Mouse (Mus musculus) neural tube, embryonic 13.5 days (tissue): ENCODE data around the gene Rpl3l. TPM values are rescaled to one million over a fixed set of nuclear protein-coding genes. Genes with fewer than 3 reads are reported as not detected.
A peak's percentile ranks its signal among the peaks of the same experiment; 100 is the strongest.
"Not testable (repeated sequence)": the region's sequence is repeated elsewhere in the genome, so short reads cannot be mapped to it uniquely, and the experiment has no call there.

Source experiments
- ATAC-seq: fragments of 200-750 bp; cut with Nextera tagmentation; 2 replicates; pipeline ENCODE4 v1.8.0; 2017; ENCODE audit warnings: low read depth, mild to moderate bottlenecking, moderate TSS enrichment, moderate library complexity
- H3K27ac ChIP-seq: fragments of 300-500 bp; sonication (generic); replicated peaks from 2 replicates; pipeline ENCODE4 v1.5.1; 2015; ENCODE audit warnings: moderate library complexity, mild to moderate bottlenecking, inconsistent platforms
- H3K27me3 ChIP-seq: fragments of 300-500 bp; sonication (generic); 2 replicates; pipeline ENCODE4 v1.6.1; 2015; ENCODE audit warnings: mild to moderate bottlenecking, inconsistent platforms
- H3K36me3 ChIP-seq: fragments of 300-500 bp; sonication (generic); 2 replicates; pipeline ENCODE4 v1.6.1; 2015; ENCODE audit warnings: mild to moderate bottlenecking, inconsistent platforms
- H3K4me1 ChIP-seq: fragments of 300-500 bp; sonication (generic); replicated peaks from 2 replicates; pipeline ENCODE4 v1.6.1; 2015; ENCODE audit warnings: inconsistent platforms
- H3K4me2 ChIP-seq: fragments of 300-500 bp; sonication (generic); 2 replicates; pipeline ENCODE4 v1.6.1; 2015; ENCODE audit warnings: inconsistent platforms, mild to moderate bottlenecking, moderate library complexity
- H3K4me3 ChIP-seq: fragments of 300-500 bp; sonication (generic); 2 replicates; pipeline ENCODE4 v1.5.1; 2015; ENCODE audit warnings: mild to moderate bottlenecking, inconsistent platforms
- H3K9ac ChIP-seq: fragments of 300-500 bp; sonication (generic); 2 replicates; pipeline ENCODE4 v1.6.1; 2015; ENCODE audit warnings: moderate library complexity, mild to moderate bottlenecking, inconsistent platforms
- H3K9me3 ChIP-seq: fragments of 300-500 bp; sonication (generic); 2 replicates; pipeline ENCODE4 v1.6.1; 2016; ENCODE audit warnings: inconsistent platforms
- WGBS: fragments of 180-500 bp; shearing (Covaris S2); methylation state at CpG from one replicate; pipeline ENCODE4 v1.1.7; 2015; 5-methylcytosine and 5-hydroxymethylcytosine counted together
- polyA plus RNA-seq: library from polyadenylated mRNA; unstranded; fragments of >200 nt; fragmentation: Nextera tagmentation; extraction: Ambion mirVana; gene quantifications from 2 replicates; pipeline ENCODE4 v1.2.1, GENCODE M21; 2015

Gene Rpl3l
- polyA plus RNA-seq, 1 experiment from 2014 or later, result not detected

GRCm38 (mm10) chr17:24721383-24721955, 6.2 kb upstream of the Rpl3l start:
- Histone ChIP-seq H3K9ac (peak overlapping the region; percentile 71), H3K4me2 (peak overlapping the region; percentile 78), H3K4me3 (peak overlapping the region; percentile 87), H3K36me3 (peaks cover 26% of the 10 kb centered on the region), H3K4me1 (peaks cover 42% of the 10 kb centered on the region)
- ATAC-seq, H3K27me3 ChIP-seq, H3K9me3 ChIP-seq, H3K27ac ChIP-seq: not testable (repeated sequence)
- 65% methylated on average over 7 of the region's 7 CpGs for WGBS

- WGBS, result 32% methylated on average over 13 of the region's 13 CpGs
- H3K4me3 ChIP-seq, result peak overlapping the region; percentile 87; the same call in 1 of the 2 replicates
- 0 out of 2 replicates have a peak, but pooled peaks cover under 1% of the 10 kb centered on the region for H3K27me3 ChIP-seq
- peaks cover 18% of the 10 kb centered on the region for H3K36me3 ChIP-seq
- no peaks in the 10 kb centered on the region for H3K9me3 ChIP-seq
- peak overlapping the region; percentile 96 for H3K9ac ChIP-seq
- no peak overlapping the region for H3K27ac ChIP-seq
- H3K4me2 ChIP-seq, result peak overlapping the region; percentile 95
- peaks cover 42% of the 10 kb centered on the region for H3K4me1 ChIP-seq
- ATAC-seq, result no peak
Measured at GRCm38 (mm10) chr17:24722220-24722924, 5.2 kb upstream of the Rpl3l start.

GRCm38 (mm10) chr17:24723122-24723880, 4.3 kb upstream of the Rpl3l start:
- peaks cover 18% of the 10 kb centered on the region for H3K36me3 ChIP-seq
- no peak for ATAC-seq
- peak overlapping the region; percentile 86 for H3K27ac ChIP-seq
- 3% methylated on average over 12 of the region's 12 CpGs for WGBS
- no peaks in the 10 kb centered on the region for H3K9me3 ChIP-seq
- H3K4me2 ChIP-seq, result peak overlapping the region; percentile 95
- H3K4me1 ChIP-seq, result peaks cover 40% of the 10 kb centered on the region
- H3K4me3 ChIP-seq, result peak overlapping the region; percentile 87
- H3K9ac ChIP-seq, result peak overlapping the region; percentile 96
- 0 out of 2 replicates have a peak, but pooled peaks cover 9% of the 10 kb centered on the region for H3K27me3 ChIP-seq

- H3K4me2 ChIP-seq, result peak overlapping the region; percentile 95
- H3K9me3 ChIP-seq, result no peaks in the 10 kb centered on the region
- H3K4me3 ChIP-seq, result peak overlapping the region; percentile 87
- peaks cover 35% of the 10 kb centered on the region for H3K4me1 ChIP-seq
- no peak; the same call in 1 of the 2 replicates for ATAC-seq
- peak overlapping the region; percentile 86 for H3K27ac ChIP-seq
- WGBS, result under 1% methylated on average over 15 of the region's 15 CpGs
- peak overlapping the region; percentile 96 for H3K9ac ChIP-seq
- H3K27me3 ChIP-seq, result 0 out of 2 replicates have a peak, but pooled peaks cover 10% of the 10 kb centered on the region
- H3K36me3 ChIP-seq, result peaks cover 18% of the 10 kb centered on the region
Measured at GRCm38 (mm10) chr17:24723881-24724180, 3.8 kb upstream of the Rpl3l start.

GRCm38 (mm10) chr17:24724184-24724583, 3.4 kb upstream of the Rpl3l start, which contains the start of gene Ndufb10:
Gene Ndufb10, minus strand, starts transcription at chr17:24724478.
- Histone ChIP-seq H3K36me3 (peaks cover 18% of the 10 kb centered on the region), H3K27ac (peak within 1 kb of the TSS; percentile 86), H3K4me2 (peak within 1 kb of the TSS; percentile 95), H3K9ac (peak within 1 kb of the TSS; percentile 96), H3K4me3 (peak within 1 kb of the TSS; percentile 87), H3K4me1 (peaks cover 31% of the 10 kb centered on the region), H3K27me3 (0 out of 2 replicates have a peak, but pooled peaks cover 10% of the 10 kb centered on the region), H3K9me3 (no peaks in the 10 kb centered on the region)
- ATAC-seq, result peak; percentile 72
- under 1% methylated on average over 30 of the region's 30 CpGs for WGBS

- Histone ChIP-seq H3K4me2 (no peak overlapping the region), H3K4me1 (peaks cover 28% of the 10 kb centered on the region), H3K9me3 (no peaks in the 10 kb centered on the region), H3K27me3 (0 out of 2 replicates have a peak, but pooled peaks cover 10% of the 10 kb centered on the region), H3K9ac (no peak overlapping the region), H3K27ac (no peak overlapping the region), H3K4me3 (no peak overlapping the region), H3K36me3 (peaks cover 18% of the 10 kb centered on the region)
- no peak for ATAC-seq
- 79% methylated on average over 3 of the region's 3 CpGs for WGBS
Measured at GRCm38 (mm10) chr17:24725637-24726390, 1.8 kb upstream of the Rpl3l start.

GRCm38 (mm10) chr17:24728184-24728583, 564 bp downstream of the Rpl3l start:
- no peak for ATAC-seq
- H3K9me3 ChIP-seq, result no peaks in the 10 kb centered on the region
- no peak overlapping the region for H3K4me2 ChIP-seq
- no peak overlapping the region for H3K4me3 ChIP-seq
- peaks cover 10% of the 10 kb centered on the region; the same call in 1 of the 2 replicates for H3K27me3 ChIP-seq
- no peak overlapping the region for H3K27ac ChIP-seq
- WGBS, result 77% methylated on average over 17 of the region's 17 CpGs
- H3K4me1 ChIP-seq, result peaks cover 6% of the 10 kb centered on the region
- H3K36me3 ChIP-seq, result no peaks in the 10 kb centered on the region
- H3K9ac ChIP-seq, result no peak overlapping the region

- no peaks in the 10 kb centered on the region for H3K4me1 ChIP-seq
- H3K4me3 ChIP-seq, result no peak overlapping the region
- H3K27ac ChIP-seq, result no peak overlapping the region
- no peaks in the 10 kb centered on the region for H3K9me3 ChIP-seq
- H3K27me3 ChIP-seq, result peaks cover 10% of the 10 kb centered on the region
- ATAC-seq, result no peak
- WGBS, result 79% methylated on average over 6 of the region's 6 CpGs
- no peaks in the 10 kb centered on the region for H3K36me3 ChIP-seq
- no peak overlapping the region for H3K9ac ChIP-seq
- no peak overlapping the region for H3K4me2 ChIP-seq
Measured at GRCm38 (mm10) chr17:24729067-24729466, 1.4 kb downstream of the Rpl3l start.

- Histone ChIP-seq H3K9ac (no peak overlapping the region), H3K4me2 (no peak overlapping the region), H3K27me3 (peaks cover 10% of the 10 kb centered on the region), H3K9me3 (no peaks in the 10 kb centered on the region), H3K36me3 (no peaks in the 10 kb centered on the region), H3K4me3 (no peak overlapping the region), H3K27ac (no peak overlapping the region), H3K4me1 (peaks cover 4% of the 10 kb centered on the region)
- 82% methylated on average over 14 of the region's 14 CpGs for WGBS
- ATAC-seq, result no peak
Measured at GRCm38 (mm10) chr17:24730787-24731186, 3.2 kb downstream of the Rpl3l start.

GRCm38 (mm10) chr17:24732233-24732935, 4.8 kb downstream of the Rpl3l start:
- H3K4me3 ChIP-seq, result no peak overlapping the region
- H3K4me1 ChIP-seq, result peaks cover 17% of the 10 kb centered on the region
- H3K27ac ChIP-seq, result no peak overlapping the region
- H3K36me3 ChIP-seq, result no peaks in the 10 kb centered on the region
- H3K9ac ChIP-seq, result no peak overlapping the region
- H3K9me3 ChIP-seq, result no peaks in the 10 kb centered on the region
- H3K4me2 ChIP-seq, result no peak overlapping the region
- peaks cover 10% of the 10 kb centered on the region for H3K27me3 ChIP-seq
- no peak for ATAC-seq
- 83% methylated on average over 12 of the region's 12 CpGs for WGBS

GRCm38 (mm10) chr17:24733434-24734050, 5.9 kb downstream of the Rpl3l start:
- WGBS, result 90% methylated on average over 21 of the region's 21 CpGs
- no peak overlapping the region for H3K4me3 ChIP-seq
- H3K27ac ChIP-seq, result no peak overlapping the region
- no peaks in the 10 kb centered on the region for H3K9me3 ChIP-seq
- no peak for ATAC-seq
- H3K36me3 ChIP-seq, result no peaks in the 10 kb centered on the region
- no peaks in the 10 kb centered on the region; the same call in none of the 2 replicates for H3K27me3 ChIP-seq
- no peak overlapping the region; the same call in 1 of the 2 replicates for H3K9ac ChIP-seq
- no peak overlapping the region for H3K4me2 ChIP-seq
- H3K4me1 ChIP-seq, result peaks cover 22% of the 10 kb centered on the region
